Mouse (Mus musculus) testis, postnatal 10 days (tissue): ENCODE data around the gene Zfp536.
"Not testable (repeated sequence)": the region's sequence is repeated elsewhere in the genome, so short reads cannot be mapped to it uniquely, and the experiment has no call there.

Experiments used
- DNase-seq: peaks from one replicate; pipeline ENCODE4 v3.0.0; 2021; ENCODE audit warnings: low spot score

Zfp536 gene

GRCm38 (mm10) chr7:37606472-37606871 lies 167.0 kb downstream of the Zfp536 start:
- peak; percentile 35 for DNase-seq

DNA sequence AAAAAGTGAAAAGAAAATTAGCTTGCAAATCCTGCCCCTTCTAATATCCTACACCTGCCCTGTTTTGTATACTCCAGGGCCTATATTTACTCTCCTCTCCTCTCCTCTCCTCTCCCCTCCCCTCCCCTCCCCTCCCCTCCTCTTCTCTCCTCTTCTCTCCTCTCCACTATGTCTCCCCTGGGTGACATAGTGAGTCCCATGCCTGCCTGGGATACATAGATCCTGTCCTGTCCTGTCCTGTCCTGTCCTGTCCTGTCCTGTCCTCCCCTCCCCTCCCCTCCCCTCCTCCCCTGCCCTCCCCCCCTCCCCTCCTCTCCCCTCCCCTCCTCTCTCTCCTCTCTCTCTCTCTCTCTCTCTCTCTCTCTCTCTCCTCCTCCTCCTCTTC lies 169.9 kb downstream of the Zfp536 start:
- not testable (repeated sequence) for DNase-seq

GRCm38 (mm10) chr7:37602871-37603524 lies 170.4 kb downstream of the Zfp536 start:
- no peak for DNase-seq

- no peak for DNase-seq
Observed at GRCm38 (mm10) chr7:37600318-37600717, 173.1 kb downstream of the Zfp536 start.

- no peak for DNase-seq
Observed at GRCm38 (mm10) chr7:37594211-37595030, 179.0 kb downstream of the Zfp536 start.

- DNase-seq = no peak
Observed at GRCm38 (mm10) chr7:37593566-37593965, 179.9 kb downstream of the Zfp536 start.

- no peak for DNase-seq
Observed at GRCm38 (mm10) chr7:37586694-37587093, 186.7 kb downstream of the Zfp536 start.

GRCm38 (mm10) chr7:37581262-37581661 lies 192.2 kb downstream of the Zfp536 start:
- DNase-seq = no peak

DNA sequence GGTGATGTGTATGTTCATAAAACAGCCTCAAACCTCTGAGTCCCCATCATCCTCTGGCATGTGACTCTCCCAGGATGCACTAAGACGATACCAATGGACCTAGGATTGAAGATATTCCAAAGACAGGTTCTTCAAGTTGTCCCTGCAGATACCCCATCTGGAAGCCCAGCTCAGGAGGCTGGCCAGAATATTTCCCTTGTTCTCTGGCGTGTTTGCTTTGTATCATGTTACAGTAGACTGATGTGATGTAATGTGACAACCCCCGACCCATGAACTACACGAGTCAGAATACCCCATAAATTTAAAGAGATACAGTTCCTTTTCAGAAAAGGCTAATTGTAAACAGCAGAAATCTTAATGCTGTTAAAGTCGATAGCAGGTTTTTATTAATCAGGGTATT lies 192.9 kb downstream of the Zfp536 start:
- no peak for DNase-seq

DNA sequence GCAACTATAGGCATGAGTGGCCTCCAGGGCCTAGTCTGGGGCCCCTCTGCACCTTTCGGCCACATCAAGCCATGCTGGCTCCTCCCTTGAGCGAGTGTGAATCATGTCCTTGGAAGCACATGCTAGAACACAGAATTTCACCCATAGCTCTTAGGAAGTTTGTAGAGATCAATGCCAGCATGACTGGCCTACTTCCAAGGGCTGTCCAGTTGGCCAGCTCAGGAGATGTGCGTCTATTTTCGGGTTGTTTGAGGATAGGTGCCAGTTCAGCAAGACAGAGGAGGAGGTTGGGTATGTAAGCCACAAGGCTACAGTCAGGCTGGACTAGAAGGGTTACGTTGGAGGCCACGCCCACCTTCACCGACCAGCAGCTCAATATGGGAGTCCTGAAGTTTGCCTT lies 201.4 kb downstream of the Zfp536 start:
- no peak for DNase-seq

DNA sequence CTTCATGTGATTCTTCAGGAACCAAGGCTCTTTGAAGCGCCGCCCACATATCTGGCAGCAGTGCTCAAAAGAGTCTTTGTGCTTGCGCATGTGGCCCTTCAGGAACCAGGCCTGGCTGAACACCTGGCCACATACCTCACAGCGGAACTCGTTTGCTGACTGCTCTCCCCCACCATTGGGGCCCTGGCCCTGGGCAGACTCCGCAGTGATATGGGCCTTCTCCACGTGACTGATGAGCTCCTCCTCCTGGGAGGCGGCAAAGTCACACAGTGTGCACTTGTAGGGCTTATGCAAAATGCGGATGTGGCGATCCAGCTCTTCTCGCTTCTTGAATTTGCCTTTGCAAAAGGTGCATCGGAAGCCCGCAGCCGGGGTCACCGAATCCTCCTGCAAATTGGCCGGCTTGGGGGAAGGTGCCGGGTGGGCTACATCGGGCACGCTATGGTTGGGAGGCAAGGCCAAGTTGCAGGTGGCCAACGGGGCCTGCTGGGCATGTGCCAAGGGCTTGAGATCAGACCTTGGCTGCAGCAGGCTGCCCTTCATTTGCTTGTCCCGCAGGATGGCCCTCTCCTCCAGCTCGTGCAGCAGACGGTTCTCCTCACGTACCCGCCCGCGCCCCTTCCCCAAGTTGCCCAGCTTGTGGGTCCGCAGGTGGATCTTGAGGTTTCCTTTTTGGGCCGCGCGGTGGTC lies 204.5 kb downstream of the Zfp536 start:
- peak; percentile 49 for DNase-seq

GRCm38 (mm10) chr7:37568041-37568440 lies 205.4 kb downstream of the Zfp536 start:
- DNase-seq = no peak

DNA sequence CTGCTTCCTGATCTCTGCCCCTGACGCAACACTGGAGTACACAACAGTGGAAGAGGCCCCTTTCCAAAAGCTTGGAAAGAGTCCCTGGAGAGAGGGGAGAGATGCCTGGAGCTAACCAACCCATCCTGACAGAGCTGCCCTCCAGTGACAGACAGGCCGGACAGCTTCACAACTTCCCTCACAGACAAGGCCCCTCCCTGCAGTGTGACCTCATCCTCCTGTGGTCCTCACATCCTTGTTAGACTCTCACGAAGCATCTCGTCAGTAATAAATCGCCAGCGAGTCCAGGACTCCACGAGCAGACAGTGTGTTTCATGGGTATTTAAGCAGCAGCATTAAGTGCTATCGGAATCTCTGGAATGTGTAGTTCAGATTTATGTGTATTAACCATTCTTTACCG lies 207.4 kb downstream of the Zfp536 start:
- DNase-seq = no peak

GRCm38 (mm10) chr7:37565371-37565770 lies 208.1 kb downstream of the Zfp536 start:
- DNase-seq = no peak

DNA sequence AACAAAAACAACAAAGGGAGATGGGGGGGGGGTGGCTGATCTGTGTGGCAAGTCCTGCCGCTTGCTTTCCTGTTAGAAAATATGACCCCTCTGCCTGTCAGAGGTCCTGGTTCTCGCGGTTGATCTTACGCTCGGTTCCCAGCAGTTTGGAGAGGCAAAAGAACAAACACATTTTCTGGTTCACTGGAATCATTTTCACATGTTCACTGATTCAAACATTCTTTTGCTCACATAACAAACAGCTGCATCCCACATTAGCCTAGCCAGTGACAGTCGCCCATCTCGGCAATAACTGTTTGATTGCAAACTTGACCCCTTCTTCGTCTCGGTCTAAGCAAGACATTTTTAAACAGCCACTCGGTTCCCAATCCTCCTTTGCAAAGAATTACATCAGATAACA lies 208.8 kb downstream of the Zfp536 start:
- DNase-seq = no peak

DNA sequence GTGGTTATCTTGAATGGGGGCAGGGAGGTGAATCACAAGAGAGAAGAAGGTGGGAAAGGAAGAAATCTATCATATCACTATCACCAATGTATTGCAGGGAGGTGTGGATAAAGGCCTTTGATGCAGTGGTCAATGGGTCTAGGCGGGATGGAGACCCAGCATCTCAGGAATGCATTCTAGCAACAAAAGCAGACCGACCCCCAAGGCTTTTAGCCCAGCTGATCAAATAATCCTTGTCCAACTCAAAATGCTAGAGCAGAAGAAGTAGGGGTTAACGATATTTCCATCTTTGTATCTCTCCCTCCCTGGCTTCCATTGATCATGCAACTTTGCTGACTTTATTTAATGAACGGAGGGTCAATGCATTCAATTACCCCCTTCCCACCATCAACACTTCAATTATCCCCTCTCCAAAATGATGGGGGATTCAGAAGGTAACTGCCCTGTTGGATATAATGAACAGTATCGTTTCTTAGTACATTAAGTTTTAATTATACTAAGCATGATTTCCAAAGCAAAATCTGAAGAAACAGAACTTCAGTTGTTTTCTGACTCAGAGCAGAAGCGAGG lies 209.5 kb downstream of the Zfp536 start:
- DNase-seq = no peak

DNA sequence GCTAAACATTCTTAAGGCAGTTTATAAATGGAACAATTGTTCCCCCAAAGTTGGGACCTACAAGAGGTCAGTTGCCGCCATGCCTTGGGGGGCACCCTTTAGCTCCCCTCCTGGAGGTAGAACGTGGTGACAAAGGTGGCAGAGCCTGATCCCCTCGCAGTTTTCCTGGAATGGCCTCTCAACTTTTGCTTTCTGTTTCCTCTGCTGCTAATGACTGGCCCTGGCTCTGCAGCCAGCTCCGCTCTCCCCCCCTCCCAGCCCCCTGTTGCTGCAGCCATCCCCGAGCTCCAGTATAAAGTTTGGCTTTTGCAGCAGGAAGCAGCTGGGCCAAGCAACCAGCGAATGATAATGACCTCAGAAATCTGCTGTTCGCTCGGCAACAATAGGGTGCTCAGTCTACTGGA lies 210.3 kb downstream of the Zfp536 start:
- no peak for DNase-seq

DNA sequence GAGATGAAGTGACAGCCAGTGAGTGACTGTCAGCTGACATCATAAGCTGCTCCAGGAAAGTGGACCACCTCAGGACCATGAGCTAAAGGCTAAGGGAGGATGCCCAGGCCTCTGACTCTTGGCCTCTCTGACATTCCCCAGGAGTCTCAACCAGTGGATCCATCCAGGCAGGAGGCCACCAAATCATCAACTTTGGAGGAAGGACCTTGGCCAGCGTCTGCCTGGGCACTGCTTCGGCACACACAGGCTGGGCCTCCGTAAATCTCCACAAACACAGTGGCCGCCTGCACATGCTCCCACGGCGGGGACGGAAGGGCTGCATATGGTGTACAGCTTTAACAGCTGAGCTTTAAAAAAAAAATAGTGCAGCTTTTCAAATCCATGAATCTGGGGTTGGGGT lies 210.9 kb downstream of the Zfp536 start:
- DNase-seq = no peak

GRCm38 (mm10) chr7:37560581-37560980 lies 212.9 kb downstream of the Zfp536 start:
- no peak for DNase-seq

DNA sequence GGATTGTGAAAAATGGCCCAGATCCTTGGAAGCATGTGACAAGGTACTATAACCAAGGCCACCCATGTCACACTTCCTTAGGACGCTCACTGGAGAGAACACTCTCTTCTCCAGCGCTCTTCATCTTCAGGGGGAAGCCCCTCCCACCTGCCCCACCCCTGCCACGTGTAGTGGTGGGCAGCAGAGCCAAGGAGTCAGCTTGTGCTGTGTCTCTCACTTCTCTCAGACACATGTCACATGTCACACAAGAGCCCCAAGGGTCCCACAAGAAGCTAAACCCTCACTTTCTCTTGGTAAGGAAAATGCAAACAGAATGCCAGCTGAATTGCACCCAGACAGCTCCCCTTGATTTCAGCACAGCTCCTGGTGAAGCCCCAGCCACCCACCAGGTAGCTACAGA lies 213.6 kb downstream of the Zfp536 start:
- no peak for DNase-seq

DNA sequence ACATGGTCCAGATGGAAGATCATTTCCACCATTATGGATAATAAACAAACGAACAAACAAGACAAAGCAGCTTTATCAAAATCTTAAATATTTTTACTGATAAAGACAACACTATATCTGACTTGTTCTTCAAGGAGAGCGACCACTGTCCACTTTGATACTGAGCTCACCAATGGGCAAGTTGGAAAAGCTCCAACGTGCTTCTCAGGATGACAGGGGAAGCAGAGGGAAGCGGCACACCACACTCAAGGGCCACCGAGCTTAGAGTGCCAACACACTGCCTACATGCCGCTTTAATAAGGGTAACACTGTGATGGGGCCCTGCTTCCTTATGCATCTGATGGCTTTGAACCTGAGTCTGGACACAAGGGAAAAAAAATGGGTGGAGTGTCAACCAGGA lies 214.1 kb downstream of the Zfp536 start:
- DNase-seq = no peak

DNA sequence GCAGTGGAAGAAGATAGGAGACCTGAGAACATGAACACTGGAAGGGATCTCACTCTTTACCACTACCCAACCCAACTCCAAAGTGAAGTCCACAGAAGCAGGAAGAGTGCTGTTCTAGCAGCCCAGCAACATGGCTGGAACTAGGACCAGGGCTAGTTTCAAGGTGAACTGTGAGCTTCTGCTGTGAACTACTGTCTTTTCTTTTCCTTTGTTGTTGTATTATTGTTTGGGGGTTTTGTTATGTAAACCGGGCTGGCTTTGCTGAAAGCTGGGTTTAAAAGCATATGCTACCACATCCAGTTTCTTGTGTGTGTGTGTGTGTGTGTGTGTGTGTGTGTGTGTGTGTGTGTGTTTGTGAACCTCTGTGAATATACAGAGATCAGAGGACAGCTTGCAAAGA lies 216.6 kb downstream of the Zfp536 start:
- no peak for DNase-seq

GRCm38 (mm10) chr7:37554405-37554804 lies 219.0 kb downstream of the Zfp536 start:
- no peak for DNase-seq
